Mouse (Mus musculus) cortical plate, adult 2 months (tissue): ENCODE measurements at regions not wholly inside any gene's neighbourhood (a gene's known extent, or its start where the extent isn't known, plus 50 kb on each side); places are given as distances from the start of the nearest gene placed in this dataset.

ENCODE experiments used
- CTCF ChIP-seq: fragments of 200-500 bp; IDR thresholded peaks from 2 replicates; pipeline ENCODE4 v1.5.1; 2011; ENCODE audit warnings: mild to moderate bottlenecking, control low read depth, low read length; ENCODE audit not compliant: insufficient read depth; ENCODE audit errors: extremely low read depth
- POLR2A ChIP-seq: fragments of 200-500 bp; IDR thresholded peaks from 2 replicates; pipeline ENCODE4 v1.6.1; 2011; ENCODE audit warnings: mild to moderate bottlenecking, low read length, control low read depth; ENCODE audit not compliant: insufficient read depth; ENCODE audit errors: extremely low read depth

GRCm38 (mm10) chr14:71103955-71104354, 504.3 kb upstream of the Fam160b2 start:
- no peak for TF ChIP-seq POLR2A
- TF ChIP-seq CTCF: no peak
